Mouse (Mus musculus) adrenal gland, postnatal 10 days (tissue): ENCODE measurements around the gene Cmtm3. TPM values are rescaled to one million over a fixed set of nuclear protein-coding genes. Genes with fewer than 3 reads are reported as not detected.
A peak's percentile ranks its signal among the peaks of the same experiment; 100 is the strongest.
"Not testable (repeated sequence)": the region's sequence is repeated elsewhere in the genome, so short reads cannot be mapped to it uniquely, and the experiment has no call there.

Experiments used
- DNase-seq: peaks from one replicate; pipeline ENCODE4 v3.0.0; 2021; ENCODE audit warnings: mixed read lengths
- long read RNA-seq, 2 experiments: library from polyadenylated mRNA; stranded (forward); transcript quantifications; one replicate each; pipeline ENCODE4 v2.0.0; 2021
- total RNA-seq, 2 experiments: library from RNA; stranded (reverse); gene quantifications; 2 replicates each; pipeline ENCODE4 v1.2.3; 2021

Gene Cmtm3
- 10 to 100 TPM; 64.5 to 68.2 TPM for total RNA-seq
- long read RNA-seq, experiment 1, transcript Cmtm3-201 (5 exons, 1,616 nt) = major isoform, 44 of 69 reads
- long read RNA-seq, experiment 1, partial matches to known transcripts = 0 of 69 reads
- long read RNA-seq, experiment 1, other reads (novel, unspliced or antisense) = 25 of 69 reads
- long read RNA-seq, experiment 2, transcript Cmtm3-201 (5 exons, 1,616 nt) = major isoform, 9 of 14 reads
- long read RNA-seq, experiment 2, partial matches to known transcripts = 5 of 14 reads
- long read RNA-seq, experiment 2, other reads (novel, unspliced or antisense) = 0 of 14 reads

DNA sequence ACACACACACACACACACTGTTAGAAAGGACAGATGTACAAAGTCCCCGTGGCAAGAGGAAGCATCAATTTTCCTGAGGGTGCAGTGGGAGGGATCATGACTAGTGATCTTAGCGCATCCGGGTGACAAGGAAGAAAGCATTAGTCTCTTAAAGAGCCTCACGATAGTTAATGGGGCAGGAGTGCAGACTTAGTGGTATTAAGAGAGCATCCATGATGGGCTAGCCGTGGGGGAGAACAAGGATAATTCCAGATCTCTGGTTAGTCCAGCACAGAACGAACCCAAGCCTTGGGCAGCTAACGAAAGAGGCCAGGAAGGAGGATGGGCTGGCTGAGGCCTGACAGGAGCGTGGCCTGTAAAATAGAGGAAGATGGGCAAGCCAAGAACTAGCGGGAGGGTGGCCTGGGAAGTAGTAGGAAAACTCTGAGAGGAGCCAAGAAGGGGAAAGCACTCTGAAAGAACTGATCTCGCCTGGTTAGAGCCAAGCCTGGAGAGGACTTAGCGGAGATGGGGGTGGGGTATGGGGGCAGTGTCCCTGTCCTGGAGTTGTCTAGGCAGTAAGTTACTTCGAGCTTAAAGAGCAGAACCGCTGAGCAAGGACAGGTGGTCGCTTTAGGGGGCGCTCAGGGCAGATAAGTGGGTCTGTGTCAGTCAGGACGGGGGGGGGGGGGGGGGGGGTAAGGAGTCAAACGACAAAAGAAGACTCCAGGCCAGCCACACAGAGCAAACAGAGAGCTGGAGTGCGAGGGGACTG lies at the start of gene Cmtm3:
Gene Cmtm3 (plus strand): TSS at position 182 of the 754 bp plus-strand sequence.
- peak; percentile 46 for DNase-seq

DNA sequence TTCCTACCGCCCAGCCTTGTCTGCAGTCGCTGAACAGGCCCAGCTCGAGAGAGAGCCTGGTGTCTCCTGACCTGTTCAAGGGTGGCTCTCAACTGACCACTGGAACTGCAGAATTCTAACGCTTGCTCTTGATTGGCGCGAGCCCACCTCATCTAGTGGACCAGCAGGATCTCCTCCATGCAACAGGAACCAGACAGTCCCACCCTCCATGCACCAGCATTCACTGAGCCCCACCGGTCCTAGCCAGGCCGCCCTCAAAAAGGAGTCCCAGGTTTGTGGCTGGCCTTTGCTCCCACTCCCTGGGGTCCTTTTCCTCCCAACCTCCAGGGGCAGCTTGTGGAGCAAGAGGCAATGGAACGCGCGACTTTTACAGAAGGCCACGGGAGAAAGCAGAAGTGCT lies 46.1 kb upstream of the Cmtm3 start, which contains the start of gene Cmtm2a:
Gene Cmtm2a (minus strand): TSS at position 101 of the 400 bp plus-strand sequence.
- DNase-seq = not testable (repeated sequence)

DNA sequence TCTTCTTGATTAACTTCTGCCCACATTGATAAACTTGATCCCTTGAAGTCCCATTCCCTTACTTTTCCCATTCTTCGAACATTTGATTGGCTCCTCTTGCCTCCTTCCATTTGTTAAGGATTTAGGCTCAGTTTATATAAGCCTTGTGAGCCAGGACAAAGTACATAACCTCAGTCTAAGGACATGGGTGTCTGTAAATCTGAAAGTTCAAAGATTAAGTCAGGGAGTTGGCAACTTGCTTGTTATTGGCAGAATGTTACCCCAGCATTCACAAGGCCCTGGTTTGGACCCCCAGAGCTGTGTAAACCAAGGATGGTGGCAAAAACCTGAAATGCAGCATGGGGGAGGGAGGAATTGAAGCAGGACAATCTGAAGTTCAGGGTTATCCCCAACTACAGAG lies 44.8 kb upstream of the Cmtm3 start:
- DNase-seq = no peak

DNA sequence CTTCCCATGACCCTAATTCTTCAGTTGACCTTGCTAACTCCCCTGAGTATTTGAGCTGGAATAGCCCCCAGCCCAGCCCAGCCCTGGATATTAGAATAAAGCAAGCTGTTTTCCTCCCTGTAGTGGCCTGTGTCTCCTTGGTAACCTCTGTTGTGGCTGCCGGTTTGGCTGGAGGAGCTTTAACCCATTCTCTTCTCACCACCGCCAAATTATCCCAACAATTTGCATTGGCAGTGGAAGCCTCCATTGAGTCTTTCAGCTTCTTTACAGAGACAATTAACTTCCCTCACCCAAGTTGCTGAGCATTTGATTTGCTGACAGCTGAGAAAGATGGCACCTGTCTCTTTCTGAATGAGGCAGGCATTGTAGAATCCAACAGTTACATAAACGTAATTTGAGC lies 37.6 kb upstream of the Cmtm3 start:
- not testable (repeated sequence) for DNase-seq

DNA sequence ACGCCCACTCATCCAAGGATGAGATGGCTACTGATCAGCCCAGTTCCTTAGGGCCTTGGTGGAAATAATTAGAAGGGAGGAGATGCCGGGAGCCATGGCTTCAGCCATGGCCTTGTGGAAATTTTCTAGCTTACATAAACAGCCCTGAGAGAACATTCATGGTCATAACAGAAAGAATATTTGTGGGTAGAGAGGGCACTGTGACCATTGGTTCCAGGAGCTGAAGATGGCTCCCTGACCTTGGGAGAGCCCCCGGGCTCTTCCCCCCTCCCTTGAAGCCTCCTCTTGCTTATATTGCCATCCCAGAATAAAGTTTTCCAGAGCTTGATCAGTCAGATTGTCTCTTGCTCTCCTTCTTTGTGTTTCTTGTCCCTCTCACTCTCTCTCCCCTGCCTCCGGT lies 36.7 kb upstream of the Cmtm3 start:
- DNase-seq = not testable (repeated sequence)

DNA sequence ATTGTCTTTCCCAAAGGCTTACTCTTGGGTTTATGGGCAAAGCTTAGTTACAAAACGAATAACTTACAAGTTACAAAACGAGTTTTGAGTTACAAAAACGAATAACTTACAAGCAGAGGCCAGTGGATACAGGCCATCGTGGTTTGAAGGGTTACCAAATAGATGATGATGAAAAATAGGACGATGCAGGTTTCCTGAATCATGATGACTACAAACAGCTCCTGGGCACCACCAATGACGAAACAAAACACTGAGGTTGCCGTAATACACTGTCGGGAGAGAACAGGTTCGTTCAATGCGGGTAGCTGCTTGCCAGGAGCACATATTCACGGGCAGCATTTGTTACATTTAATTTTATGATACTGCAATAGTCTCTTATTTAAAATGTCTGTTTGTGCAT lies 34.2 kb upstream of the Cmtm3 start:
- DNase-seq = no peak

DNA sequence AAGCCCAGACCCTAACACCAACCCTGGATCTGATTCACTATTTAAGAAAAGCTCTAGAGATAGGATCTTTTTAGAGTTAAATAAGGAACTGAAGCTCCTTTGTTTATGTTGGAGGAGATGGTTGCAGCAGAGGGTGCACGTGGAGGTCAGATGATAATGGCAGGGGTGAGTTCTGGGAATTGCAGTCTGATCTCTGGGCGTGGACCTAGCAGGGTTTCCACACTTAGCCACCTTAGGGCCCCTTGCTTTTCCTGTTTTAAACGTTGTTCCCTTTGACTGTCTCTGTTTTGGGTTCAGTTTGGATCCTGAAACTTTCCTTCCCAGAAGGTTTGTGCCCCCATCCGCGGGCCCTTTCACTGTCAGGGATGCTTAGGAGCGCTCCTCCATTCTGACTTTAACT lies 30.9 kb upstream of the Cmtm3 start:
- DNase-seq = not testable (repeated sequence)

DNA sequence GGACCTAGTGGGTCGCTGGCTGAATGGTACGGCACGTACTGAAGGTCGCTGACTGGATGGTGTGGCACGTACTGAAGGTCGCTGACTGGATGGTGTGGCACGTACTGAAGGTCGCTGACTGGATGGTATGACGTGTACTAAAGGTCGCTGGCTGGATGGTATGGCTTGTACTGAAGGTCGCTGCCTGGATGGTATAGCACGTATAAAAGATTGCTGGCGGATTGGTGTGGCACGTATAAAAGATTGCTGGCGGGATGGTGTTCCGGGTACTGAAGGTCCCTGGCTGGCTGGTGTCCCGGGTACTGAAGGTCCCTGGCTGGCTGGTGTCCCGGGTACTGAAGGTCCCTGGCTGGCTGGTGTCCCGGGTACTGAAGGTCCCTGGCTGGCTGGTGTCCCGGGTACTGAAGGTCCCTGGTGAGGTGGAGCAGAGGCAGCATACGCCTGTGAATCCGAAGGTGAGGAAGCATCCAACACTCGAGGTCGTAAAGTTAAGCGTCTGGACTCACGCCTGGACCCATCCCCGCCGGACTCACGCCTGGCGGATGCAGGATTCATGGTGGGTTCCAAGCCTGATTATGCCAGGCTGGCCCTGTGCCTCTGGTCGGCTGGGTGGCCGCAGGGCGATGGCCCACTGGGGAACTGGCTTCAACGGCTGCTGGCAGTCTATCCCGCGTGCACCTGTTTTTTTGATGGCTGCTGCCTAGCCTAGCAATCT lies 29.6 kb upstream of the Cmtm3 start, which contains the start of the genes Gm45711 and Cmtm1:
Gene Gm45711 (minus strand): TSS at position 641 of the 715 bp plus-strand sequence.
Gene Cmtm1 (minus strand): TSS at position 705 of the 715 bp plus-strand sequence.
- peak; percentile 75 for DNase-seq

DNA sequence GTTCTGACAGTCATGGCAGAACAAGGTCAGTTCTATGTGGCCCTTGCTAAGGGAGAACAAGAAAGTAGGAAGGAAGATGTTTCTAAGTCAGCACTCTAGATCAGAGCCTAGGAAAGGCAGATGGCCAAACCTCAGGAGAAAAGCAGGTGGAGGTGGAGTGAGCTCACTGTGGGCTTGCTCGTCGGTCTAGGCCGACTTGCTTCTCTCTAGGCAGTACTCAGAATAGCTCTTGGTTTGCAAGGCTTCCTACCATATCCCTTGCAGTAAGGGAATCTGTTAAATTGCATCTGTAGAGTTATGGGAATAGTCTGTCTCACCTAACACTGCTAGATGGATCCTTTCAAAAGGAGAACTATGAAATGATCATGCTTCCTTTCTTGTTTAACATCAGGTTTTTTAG lies 27.2 kb upstream of the Cmtm3 start:
- DNase-seq = not testable (repeated sequence)

DNA sequence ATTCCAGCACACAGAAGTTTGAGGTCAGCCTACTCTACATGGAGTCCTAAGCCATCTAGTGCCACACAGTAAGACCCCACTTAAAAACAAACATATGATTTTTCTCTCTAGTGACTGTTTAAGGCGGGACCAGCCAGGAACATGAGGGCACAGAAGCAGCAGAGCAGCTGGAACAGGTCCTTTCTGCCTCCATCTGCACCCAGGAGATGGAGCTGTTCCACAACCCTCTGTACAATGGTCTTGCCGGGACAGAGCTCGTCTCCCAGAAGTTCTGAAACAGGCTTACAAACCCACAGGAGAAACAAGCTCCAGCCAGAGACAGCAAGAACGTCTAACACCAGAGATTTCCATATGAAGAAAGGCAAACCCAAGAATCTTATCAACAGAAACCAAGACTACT lies 25.9 kb upstream of the Cmtm3 start:
- DNase-seq = no peak

DNA sequence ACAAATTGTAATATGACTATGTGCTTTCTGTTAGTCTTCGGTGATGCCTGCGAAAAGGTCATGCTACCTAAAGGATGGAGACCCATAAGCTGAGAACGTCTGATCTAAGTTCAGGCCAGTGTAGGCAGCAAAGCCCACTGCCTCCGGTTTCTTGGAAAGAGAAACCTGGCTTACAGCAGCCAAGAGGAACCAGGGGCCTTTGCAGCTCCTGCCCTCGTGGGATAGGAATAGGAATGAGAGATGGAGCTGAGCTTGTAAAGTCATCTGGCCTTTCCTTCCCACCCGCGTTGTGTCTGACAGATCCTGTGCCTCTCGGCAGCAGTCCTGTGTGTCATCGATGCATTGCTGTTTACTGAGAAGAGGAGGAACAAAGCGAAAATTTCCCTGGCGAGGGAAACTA lies 17.9 kb upstream of the Cmtm3 start, which contains the start of gene Gm11020:
Gene Gm11020 (plus strand): TSS at position 301 of the 400 bp plus-strand sequence.
- DNase-seq = not testable (repeated sequence)

DNA sequence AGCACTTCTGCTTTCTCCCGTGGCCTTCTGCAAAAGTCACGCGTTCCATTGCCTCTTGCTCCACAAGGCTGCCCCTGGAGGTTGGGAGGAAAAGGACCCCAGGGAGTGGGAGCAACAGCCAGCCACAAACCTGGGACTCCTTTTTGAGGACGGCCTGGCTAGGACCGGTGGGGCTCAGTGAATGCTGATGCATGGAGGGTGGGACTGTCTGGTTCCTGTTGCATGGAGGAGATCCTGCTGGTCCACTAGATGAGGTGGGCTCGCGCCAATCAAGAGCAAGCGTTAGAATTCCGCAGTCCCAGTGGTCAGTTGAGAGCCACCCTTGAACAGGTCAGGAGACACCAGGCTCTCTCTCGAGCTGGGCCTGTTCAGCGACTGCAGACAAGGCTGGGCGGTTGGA lies 17.3 kb upstream of the Cmtm3 start, which contains the start of gene Cmtm2b:
Gene Cmtm2b (plus strand): TSS at position 301 of the 400 bp plus-strand sequence.
- DNase-seq = not testable (repeated sequence)

DNA sequence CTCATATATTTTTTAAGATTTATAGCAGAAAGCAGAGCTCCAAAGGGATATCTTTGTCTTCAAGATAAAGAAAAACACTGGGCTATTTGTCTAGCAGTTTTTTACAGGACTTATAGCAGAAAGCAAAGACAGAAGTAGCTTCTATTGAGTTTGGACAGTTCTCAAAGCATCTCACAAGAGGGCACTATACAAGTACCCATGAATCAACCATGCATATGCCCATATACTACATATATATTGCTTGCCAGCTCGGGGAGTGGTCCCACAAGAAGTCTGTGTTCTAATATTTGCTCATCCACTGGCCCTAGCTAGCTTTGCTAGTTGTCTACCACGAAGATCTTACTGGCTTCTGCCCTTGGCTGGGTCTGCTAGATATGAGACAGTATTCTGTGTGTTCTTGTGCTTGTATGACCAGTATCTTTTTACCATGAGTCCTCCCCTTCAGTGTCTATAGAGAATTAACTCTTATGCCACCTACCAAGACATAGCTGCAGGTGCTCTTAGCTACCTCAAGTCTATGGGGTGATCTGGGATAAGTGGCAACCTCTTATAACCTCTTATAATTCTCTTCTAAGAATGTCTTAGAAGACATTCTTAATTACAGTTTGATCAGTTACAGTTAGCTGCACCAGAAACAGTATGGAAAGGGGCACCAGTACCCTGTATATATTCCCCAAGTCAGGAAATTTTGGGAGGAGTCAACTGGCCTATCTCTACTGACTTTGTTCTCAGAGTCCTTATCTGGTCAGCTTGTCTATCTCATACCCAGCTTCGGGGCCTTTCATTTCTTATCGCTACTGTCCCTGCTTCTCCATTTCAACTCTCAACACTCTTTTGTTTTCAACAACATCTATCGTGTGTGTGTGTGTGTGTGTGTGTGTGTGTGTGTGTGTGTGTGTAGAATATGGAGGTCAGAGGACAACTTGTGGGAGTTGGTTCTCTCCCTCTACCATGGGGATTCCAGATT lies 6.3 kb upstream of the Cmtm3 start:
- DNase-seq = no peak

DNA sequence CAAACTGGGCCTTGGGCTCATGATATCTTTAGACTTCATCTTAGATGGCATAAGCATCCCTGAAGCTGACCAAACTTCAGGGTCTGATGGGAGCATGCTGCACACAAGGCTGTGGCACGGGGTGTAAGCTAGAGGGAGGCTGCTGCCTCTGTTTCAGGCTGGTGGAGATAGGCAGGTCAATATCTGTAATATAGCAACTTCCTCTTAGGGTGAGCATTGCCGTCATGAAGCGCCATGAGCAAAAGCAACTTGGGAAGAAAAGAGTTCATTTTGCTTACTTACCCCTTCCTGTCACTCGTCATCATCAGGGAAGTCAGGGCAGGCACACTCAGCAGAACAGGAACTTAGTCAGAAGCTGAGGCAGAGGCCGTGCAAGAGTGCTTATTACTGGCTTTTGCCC lies 5.4 kb upstream of the Cmtm3 start:
- DNase-seq = no peak

DNA sequence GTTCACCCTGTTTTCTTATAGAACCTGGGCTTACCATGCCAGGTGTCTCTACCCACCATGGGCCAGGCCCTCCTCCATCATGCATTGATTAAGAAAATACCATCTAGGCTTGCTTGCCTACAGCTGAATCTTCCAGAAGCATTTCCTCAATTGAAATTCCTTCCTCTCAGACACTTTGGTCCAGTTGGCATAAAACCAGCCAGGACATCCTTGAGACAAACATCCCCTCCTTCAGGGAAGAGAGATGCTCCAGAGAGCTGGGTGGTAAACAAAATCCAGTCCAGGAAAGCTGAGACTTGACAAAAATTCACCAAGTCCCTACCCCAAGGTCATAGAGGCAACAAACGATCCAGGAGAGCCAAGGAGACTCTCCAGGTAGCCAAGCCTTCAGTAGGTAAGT lies 5.0 kb upstream of the Cmtm3 start:
- DNase-seq = no peak

DNA sequence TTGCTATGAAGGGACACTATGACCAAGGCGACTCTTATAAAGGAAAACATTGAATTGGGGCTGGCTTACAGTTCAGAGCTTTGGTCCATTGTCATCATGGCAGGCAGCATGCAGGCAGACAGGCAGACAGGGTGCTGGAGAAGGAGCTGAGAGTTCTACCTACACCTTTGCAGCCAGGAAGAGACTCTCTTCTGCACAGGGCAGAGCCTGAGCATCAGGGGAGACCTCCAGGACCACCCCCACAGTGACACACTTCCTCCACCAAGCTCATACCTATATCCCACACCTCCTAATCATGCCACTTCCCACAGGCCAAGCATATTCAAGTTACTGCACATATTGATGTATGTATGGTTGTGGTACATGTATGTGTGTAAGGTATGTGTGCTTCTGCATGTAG lies 2.4 kb upstream of the Cmtm3 start:
- no peak for DNase-seq

DNA sequence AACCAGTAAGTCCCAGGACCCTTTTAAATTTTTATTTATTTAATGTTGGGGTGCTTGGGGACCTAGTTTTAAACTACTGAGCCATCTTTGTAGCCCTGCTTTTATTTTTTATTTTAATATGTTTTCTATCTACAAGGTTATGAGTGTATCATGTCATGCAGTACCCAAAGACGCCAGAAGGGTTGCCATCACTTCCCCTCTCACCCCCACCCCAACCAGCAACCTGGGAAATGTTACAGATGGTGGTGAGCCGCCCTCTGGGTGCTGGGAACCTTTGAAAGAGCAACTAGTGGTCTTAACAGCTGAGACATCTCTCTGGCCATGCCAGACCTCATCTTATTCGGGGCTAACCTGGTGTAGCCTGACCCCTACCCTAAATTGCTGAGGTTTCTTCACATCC lies 1.3 kb upstream of the Cmtm3 start:
- no peak for DNase-seq

DNA sequence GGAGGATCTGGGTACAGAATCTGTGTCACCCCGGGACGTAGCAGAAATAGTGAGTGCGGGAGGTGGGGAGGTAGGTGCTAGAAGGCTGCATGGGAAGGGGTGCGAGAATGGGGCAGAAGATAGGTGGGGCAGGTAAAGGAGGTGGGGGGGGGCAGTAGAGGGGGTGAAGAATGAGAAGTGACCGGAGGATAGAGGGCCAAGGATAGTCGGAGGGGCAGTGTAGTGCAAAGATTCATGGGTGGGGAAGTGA lies 698 bp downstream of the Cmtm3 start:
- DNase-seq = no peak

DNA sequence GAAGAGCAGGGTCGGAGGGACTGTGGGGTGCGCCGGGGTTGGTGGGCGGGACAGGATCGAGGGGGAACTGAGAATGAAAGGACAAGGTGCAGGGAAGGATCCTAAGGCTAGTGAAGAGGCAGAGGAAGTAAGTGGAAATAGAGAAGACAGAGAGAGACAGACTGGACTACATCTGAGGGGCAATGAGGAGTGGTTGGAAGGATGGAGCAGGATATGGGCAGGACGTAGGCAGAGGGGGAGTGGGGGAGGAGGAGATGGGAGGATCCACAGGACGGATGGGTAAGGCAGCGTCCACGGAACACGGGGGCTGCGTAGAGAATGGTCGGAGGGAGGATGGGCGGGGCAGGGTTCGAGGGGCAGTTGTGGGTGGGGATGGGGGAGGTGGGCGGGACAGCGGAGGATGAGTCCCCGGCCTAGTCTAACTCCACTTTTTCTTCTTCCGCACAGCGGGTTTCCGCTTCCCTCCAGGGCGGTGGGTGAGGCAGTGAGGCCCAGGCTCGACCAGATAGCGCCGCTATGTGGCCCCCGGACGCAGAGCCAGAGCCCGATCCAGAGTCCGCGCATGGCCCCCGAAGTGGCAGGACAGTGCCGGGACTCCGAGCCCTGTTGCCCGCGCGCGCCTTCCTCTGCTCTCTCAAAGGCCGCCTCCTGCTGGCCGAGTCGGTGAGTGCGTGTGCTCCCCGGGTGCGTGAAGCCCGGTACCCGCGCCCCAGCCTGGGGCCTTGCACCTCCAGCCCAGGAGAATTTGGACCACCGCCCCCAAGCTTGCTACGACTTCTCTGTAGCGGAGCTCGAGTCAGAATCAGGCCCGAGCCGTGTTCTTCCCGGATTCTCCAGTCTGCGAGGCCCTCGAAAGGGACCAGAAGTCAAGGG lies 1.3 kb downstream of the Cmtm3 start:
- DNase-seq = peak; percentile 88

DNA sequence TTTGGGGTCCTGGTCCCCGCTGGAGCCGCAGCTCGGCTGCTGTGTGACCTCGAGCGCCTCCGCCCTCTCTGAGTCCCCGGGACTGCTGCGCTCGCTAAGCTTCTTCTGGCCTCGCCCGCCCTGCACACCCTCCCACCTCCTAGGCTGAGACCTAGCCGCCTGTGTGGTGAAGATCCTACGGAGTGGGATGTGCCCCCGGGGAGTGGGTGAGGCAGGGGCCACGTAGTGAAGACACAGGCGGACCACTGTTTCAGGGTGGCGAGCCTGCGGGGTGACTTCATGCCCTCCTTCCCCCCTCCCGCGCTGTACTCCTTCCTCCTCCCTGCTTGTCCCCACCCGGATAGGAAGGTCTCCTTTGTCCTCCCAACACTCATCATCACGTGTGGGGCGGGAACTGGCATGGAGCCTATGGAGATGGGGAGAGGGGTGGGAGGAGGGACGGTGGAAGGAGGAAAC lies 1.9 kb downstream of the Cmtm3 start:
- peak; percentile 85 for DNase-seq

DNA sequence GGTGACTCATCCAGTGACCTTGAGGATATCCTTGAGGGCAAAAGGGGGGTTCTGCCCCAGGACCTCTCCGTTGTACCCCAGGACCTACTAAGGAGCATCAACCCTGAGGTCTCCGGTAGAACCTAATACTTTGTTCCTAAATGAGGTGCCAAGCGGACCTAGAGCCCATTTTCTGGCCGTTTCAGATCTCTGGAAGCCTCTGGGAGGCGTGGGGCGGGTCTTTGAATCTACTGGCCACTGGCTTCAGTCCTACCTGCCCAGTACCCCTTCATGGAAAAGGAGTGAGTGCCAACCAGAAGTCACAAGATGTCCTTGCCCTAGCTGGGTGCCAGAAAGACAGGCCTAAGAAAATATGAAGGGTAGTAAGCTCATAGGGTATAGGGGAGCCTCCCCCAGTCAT lies 2.5 kb downstream of the Cmtm3 start:
- no peak for DNase-seq
